Mouse (Mus musculus) heart, embryonic 12.5 days (tissue): Measurements from ENCODE around the gene Gdpgp1. TPM values are rescaled to one million over a fixed set of nuclear protein-coding genes. Genes with fewer than 3 reads are reported as not detected.
A peak's percentile ranks its signal among the peaks of the same experiment; 100 is the strongest.

Source experiments
- ATAC-seq: fragments of 200-750 bp; cut with Nextera tagmentation; 2 replicates; pipeline ENCODE4 v1.8.0; 2017; ENCODE audit warnings: moderate TSS enrichment, moderate library complexity; ENCODE audit not compliant: insufficient number of reproducible peaks, low FRiP score
- H3K27ac ChIP-seq: fragments of 300-500 bp; sonication (generic); 2 replicates; pipeline ENCODE4 v1.5.1; 2016; ENCODE audit warnings: mild to moderate bottlenecking, moderate library complexity; ENCODE audit not compliant: poor library complexity, severe bottlenecking
- H3K27me3 ChIP-seq: fragments of 300-500 bp; sonication (generic); replicated peaks from 2 replicates; pipeline ENCODE4 v1.6.1; 2016; ENCODE audit warnings: mild to moderate bottlenecking, moderate library complexity
- H3K36me3 ChIP-seq: fragments of 300-500 bp; sonication (generic); 2 replicates; pipeline ENCODE4 v1.6.1; 2016; ENCODE audit warnings: mild to moderate bottlenecking, moderate library complexity
- H3K4me1 ChIP-seq: fragments of 300-500 bp; sonication (generic); replicated peaks from 2 replicates; pipeline ENCODE4 v1.6.1; 2016; ENCODE audit warnings: mild to moderate bottlenecking
- H3K4me2 ChIP-seq: fragments of 300-500 bp; sonication (generic); 2 replicates; pipeline ENCODE4 v1.6.1; 2016; ENCODE audit warnings: mild to moderate bottlenecking, moderate library complexity
- H3K4me3 ChIP-seq: fragments of 300-500 bp; sonication (generic); 2 replicates; pipeline ENCODE4 v1.5.1; 2016; ENCODE audit warnings: mild to moderate bottlenecking
- H3K9ac ChIP-seq: fragments of 300-500 bp; sonication (generic); 2 replicates; pipeline ENCODE4 v1.6.1; 2016; ENCODE audit warnings: mild to moderate bottlenecking, moderate library complexity
- H3K9me3 ChIP-seq: fragments of 300-500 bp; sonication (generic); replicated peaks from 2 replicates; pipeline ENCODE4 v1.6.1; 2016; ENCODE audit warnings: mild to moderate bottlenecking, moderate library complexity
- WGBS: fragments of 180-500 bp; shearing (Covaris S2); methylation state at CpG from one replicate; pipeline ENCODE4 v1.1.7; 2016; 5-methylcytosine and 5-hydroxymethylcytosine counted together
- polyA plus RNA-seq: library from polyadenylated mRNA; unstranded; fragments of >200 nt; fragmentation: Nextera tagmentation; extraction: Ambion mirVana; gene quantifications from 2 replicates; pipeline ENCODE4 v1.2.1, GENCODE M21; 2016

The Gdpgp1 gene
- polyA plus RNA-seq, 1 experiment from 2014 or later = 3.6 TPM

- no peak overlapping the region for H3K4me3 ChIP-seq
- 0 out of 2 replicates have a peak, but pooled peaks cover 3% of the 10 kb centered on the region for H3K36me3 ChIP-seq
- no peak overlapping the region for H3K27ac ChIP-seq
- ATAC-seq = no peak
- no peak overlapping the region for H3K9ac ChIP-seq
- 77% methylated on average over 11 of the region's 11 CpGs for WGBS
- H3K4me2 ChIP-seq = peak overlapping the region; percentile 85; the same call in 1 of the 2 replicates
- no peaks in the 10 kb centered on the region for H3K27me3 ChIP-seq
- H3K9me3 ChIP-seq = no peaks in the 10 kb centered on the region
- H3K4me1 ChIP-seq = peaks cover 39% of the 10 kb centered on the region
These were observed 32.6 kb upstream of the Gdpgp1 start for GRCm38 (mm10) chr7:80199851-80200587.

DNA sequence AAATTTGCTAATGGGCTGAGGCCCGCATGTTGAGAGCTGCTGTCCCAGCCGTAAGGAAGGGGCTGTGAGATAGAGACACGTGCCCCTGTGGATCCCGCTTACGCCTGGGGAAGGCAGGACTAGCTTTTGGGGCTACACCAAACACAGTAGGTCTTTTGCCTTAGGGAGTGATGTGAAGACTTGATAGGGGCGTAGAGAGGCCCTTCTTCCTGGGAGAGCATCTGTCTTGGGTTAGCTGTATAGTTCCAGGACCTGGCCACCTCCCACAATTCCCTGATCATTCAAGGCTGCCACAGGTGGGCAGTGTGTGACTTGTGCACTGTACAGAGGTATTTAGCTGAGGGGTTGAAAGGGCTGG is 32.1 kb upstream of the Gdpgp1 start:
- 88% methylated on average over 6 of the region's 6 CpGs for WGBS
- Histone ChIP-seq H3K9ac (no peak overlapping the region), H3K4me1 (peaks cover 43% of the 10 kb centered on the region), H3K9me3 (no peaks in the 10 kb centered on the region), H3K27ac (no peak overlapping the region), H3K36me3 (0 out of 2 replicates have a peak, but pooled peaks cover 3% of the 10 kb centered on the region), H3K4me2 (no peak overlapping the region), H3K27me3 (no peaks in the 10 kb centered on the region), H3K4me3 (no peak overlapping the region)
- ATAC-seq = no peak

- Histone ChIP-seq H3K4me3 (no peak overlapping the region), H3K9me3 (no peaks in the 10 kb centered on the region), H3K27ac (no peak overlapping the region), H3K36me3 (0 out of 2 replicates have a peak, but pooled peaks cover 3% of the 10 kb centered on the region), H3K4me1 (peaks cover 46% of the 10 kb centered on the region), H3K27me3 (no peaks in the 10 kb centered on the region), H3K9ac (no peak overlapping the region), H3K4me2 (no peak overlapping the region)
- WGBS = 91% methylated on average over 5 of the region's 5 CpGs
- no peak for ATAC-seq
These were observed 31.6 kb upstream of the Gdpgp1 start for GRCm38 (mm10) chr7:80200963-80201539.

DNA sequence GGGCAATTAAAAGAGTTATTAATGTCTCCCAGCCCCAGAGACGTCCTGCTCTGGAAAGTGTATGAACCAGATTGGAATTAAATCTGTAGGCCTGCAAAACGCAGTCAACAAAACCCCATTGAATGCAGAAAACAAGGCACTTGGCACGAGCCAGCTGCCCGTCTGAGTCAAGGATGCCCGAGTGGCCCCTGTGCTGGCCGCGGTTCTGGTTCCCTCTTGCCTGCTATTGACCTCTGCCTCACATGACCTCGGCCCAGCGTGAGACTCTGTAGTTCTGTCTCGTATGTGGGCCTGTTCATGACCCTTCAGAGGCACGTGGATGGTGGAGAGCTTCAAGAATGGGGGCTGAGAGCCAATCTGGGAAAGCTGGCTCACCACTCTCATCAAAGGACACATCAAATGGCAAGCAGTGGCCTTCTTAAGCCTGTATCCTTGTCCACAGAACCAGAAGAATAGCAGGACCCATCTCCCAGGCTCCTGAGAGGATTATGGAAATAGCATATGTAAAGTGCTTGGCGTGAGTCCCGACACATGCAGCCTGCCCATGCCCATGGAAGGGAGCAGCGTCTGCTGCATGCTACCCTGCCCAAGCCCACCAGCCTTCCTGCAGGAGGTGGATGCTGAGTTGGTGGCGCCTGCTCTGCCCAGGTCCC is 30.7 kb upstream of the Gdpgp1 start:
- 0 out of 2 replicates have a peak, but pooled peaks cover 3% of the 10 kb centered on the region for H3K36me3 ChIP-seq
- H3K4me1 ChIP-seq = peaks cover 56% of the 10 kb centered on the region
- no peak overlapping the region for H3K4me3 ChIP-seq
- no peaks in the 10 kb centered on the region for H3K27me3 ChIP-seq
- no peak overlapping the region for H3K27ac ChIP-seq
- H3K9me3 ChIP-seq = no peaks in the 10 kb centered on the region
- H3K4me2 ChIP-seq = no peak overlapping the region
- H3K9ac ChIP-seq = no peak overlapping the region
- 90% methylated on average over 15 of the region's 15 CpGs for WGBS
- no peak for ATAC-seq

GRCm38 (mm10) chr7:80202961-80203360 is 29.7 kb upstream of the Gdpgp1 start:
- Histone ChIP-seq H3K27me3 (no peaks in the 10 kb centered on the region), H3K4me1 (peaks cover 58% of the 10 kb centered on the region), H3K9ac (no peak overlapping the region), H3K4me2 (no peak overlapping the region), H3K4me3 (no peak overlapping the region), H3K9me3 (no peaks in the 10 kb centered on the region), H3K27ac (no peak overlapping the region), H3K36me3 (0 out of 2 replicates have a peak, but pooled peaks cover 3% of the 10 kb centered on the region)
- ATAC-seq = no peak
- 76% methylated on average over 5 of the region's 5 CpGs for WGBS

- H3K4me2 ChIP-seq = no peak overlapping the region
- WGBS = 54% methylated on average over 12 of the region's 12 CpGs
These were observed 29.0 kb upstream of the Gdpgp1 start for GRCm38 (mm10) chr7:80203638-80204096.

DNA sequence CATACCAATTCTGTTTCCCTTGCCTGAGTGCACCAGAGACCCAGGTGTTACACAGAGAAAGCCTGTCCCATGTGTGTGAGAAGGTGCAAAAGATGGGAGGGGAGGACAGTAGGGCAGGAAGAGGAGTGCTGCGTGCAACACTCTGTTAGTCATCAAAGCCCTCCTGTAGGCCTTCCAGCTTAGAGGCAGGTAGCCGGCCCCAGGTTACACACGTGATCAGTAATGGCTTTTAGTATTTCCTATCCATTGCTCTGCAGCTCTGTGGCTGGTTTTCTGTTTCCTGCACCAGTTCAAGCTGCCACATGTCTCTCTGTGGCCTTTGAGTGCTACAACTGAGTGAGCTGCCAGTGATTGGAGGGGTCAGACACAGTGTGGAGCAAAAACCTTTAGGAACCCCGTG is 28.3 kb upstream of the Gdpgp1 start:
- no peak overlapping the region for H3K4me3 ChIP-seq

More at GRCm38 (mm10) chr7:80203638-80204096, 29.0 kb upstream of the Gdpgp1 start:
- H3K9ac ChIP-seq = no peak overlapping the region
- no peak overlapping the region for H3K4me3 ChIP-seq
- H3K4me1 ChIP-seq = peaks cover 65% of the 10 kb centered on the region
- no peak for ATAC-seq
- H3K36me3 ChIP-seq = 0 out of 2 replicates have a peak, but pooled peaks cover 3% of the 10 kb centered on the region
- H3K27ac ChIP-seq = no peak overlapping the region
- H3K27me3 ChIP-seq = no peaks in the 10 kb centered on the region
- H3K9me3 ChIP-seq = no peaks in the 10 kb centered on the region

DNA sequence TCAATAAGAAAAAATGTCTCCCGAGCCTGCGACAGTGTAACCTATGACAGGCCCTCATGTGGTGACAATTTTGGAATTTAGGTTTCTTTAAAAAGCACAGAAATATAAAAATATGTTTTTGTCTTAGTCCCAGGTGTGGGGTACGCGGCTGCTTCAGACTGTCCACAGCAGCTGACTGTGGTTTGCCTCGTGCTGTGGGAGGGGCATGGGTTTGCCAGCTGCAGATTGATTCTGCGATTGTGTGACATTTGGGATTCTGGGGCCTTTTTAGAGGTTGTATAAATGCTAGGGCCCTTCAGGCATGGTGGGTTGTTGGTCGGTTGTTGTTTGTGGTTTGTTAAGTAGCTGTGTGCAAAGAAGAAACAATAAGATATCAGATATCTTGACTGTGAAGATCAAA is 27.7 kb upstream of the Gdpgp1 start:
- WGBS = 84% methylated on average over 7 of the region's 7 CpGs
- H3K9me3 ChIP-seq = no peaks in the 10 kb centered on the region
- ATAC-seq = no peak

More for the DNA sequence above, 28.3 kb upstream of the Gdpgp1 start:
- H3K9ac ChIP-seq = no peak overlapping the region
- no peak overlapping the region for H3K4me2 ChIP-seq
- 0 out of 2 replicates have a peak, but pooled peaks cover 3% of the 10 kb centered on the region for H3K36me3 ChIP-seq
- peaks cover 66% of the 10 kb centered on the region for H3K4me1 ChIP-seq
- no peaks in the 10 kb centered on the region for H3K27me3 ChIP-seq
- 85% methylated on average over 4 of the region's 4 CpGs for whole genome bisulfite sequencing
- no peak overlapping the region for H3K27ac ChIP-seq
- no peaks in the 10 kb centered on the region for H3K9me3 ChIP-seq
- ATAC-seq = no peak

GRCm38 (mm10) chr7:80205705-80206589 is 26.7 kb upstream of the Gdpgp1 start:
- WGBS = 79% methylated on average over 12 of the region's 12 CpGs
- Histone ChIP-seq H3K4me1 (peaks cover 67% of the 10 kb centered on the region), H3K27ac (no peak overlapping the region), H3K27me3 (no peaks in the 10 kb centered on the region), H3K9ac (no peak overlapping the region), H3K4me3 (no peak overlapping the region), H3K9me3 (no peaks in the 10 kb centered on the region), H3K36me3 (0 out of 2 replicates have a peak, but pooled peaks cover 3% of the 10 kb centered on the region), H3K4me2 (no peak overlapping the region)
- ATAC-seq = no peak

More for the DNA sequence above, 27.7 kb upstream of the Gdpgp1 start:
- H3K4me1 ChIP-seq = peaks cover 67% of the 10 kb centered on the region
- no peak overlapping the region for H3K4me3 ChIP-seq
- H3K36me3 ChIP-seq = 0 out of 2 replicates have a peak, but pooled peaks cover 3% of the 10 kb centered on the region
- no peak overlapping the region for H3K4me2 ChIP-seq
- H3K9ac ChIP-seq = no peak overlapping the region
- H3K27ac ChIP-seq = no peak overlapping the region
- H3K27me3 ChIP-seq = no peaks in the 10 kb centered on the region

DNA sequence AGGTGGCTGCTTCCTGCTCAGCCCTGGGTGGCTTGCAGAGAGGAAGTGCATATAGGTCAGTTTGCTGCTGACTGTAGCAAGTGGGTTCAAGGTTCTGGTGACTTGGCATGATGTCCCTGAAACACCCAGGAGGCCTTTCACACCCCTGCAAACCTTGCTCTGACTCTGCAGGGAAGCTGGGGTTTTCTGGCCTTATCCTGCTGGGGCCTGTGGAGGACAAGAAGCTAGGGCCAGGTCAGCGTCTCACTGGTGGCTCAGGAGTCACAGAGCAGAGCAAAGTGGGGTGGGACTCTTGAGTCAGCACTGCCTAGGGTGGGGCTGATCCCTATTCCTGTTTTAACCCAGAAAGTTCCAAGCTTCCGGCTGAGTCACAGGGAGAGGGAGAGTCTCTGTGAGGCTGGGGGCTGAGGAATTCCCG is 25.3 kb upstream of the Gdpgp1 start:
- no peak overlapping the region for H3K4me3 ChIP-seq
- H3K9me3 ChIP-seq = no peaks in the 10 kb centered on the region
- WGBS = 59% methylated on average over 3 of the region's 3 CpGs
- H3K27ac ChIP-seq = no peak overlapping the region
- 0 out of 2 replicates have a peak, but pooled peaks have one; percentile 29 for ATAC-seq
- H3K27me3 ChIP-seq = no peaks in the 10 kb centered on the region
- peaks cover 61% of the 10 kb centered on the region for H3K4me1 ChIP-seq
- 0 out of 2 replicates have a peak, but pooled peaks cover 1% of the 10 kb centered on the region for H3K36me3 ChIP-seq
- peak overlapping the region; percentile 15; the same call in 1 of the 2 replicates for H3K9ac ChIP-seq
- no peak overlapping the region; the same call in 1 of the 2 replicates for H3K4me2 ChIP-seq
